Mouse (Mus musculus) forebrain, postnatal 0 days (tissue): ENCODE measurements around the gene Otulin. TPM values are rescaled to one million over a fixed set of nuclear protein-coding genes. Genes with fewer than 3 reads are reported as not detected.
A peak's percentile ranks its signal among the peaks of the same experiment; 100 is the strongest.

Source experiments
- ATAC-seq: fragments of 200-750 bp; cut with Nextera tagmentation; 2 replicates; pipeline ENCODE4 v1.8.0; 2017; ENCODE audit warnings: mild to moderate bottlenecking, moderate library complexity
- DNase-seq: peaks from one replicate; pipeline ENCODE4 v3.0.0-alpha.2; 2015
- H3K27ac ChIP-seq: fragments of 300-500 bp; sonication (generic); 2 replicates; pipeline ENCODE4 v1.5.1; 2014; ENCODE audit warnings: low read depth, mild to moderate bottlenecking, antibody characterized with exemption, low read length, moderate library complexity, mixed read lengths
- H3K27me3 ChIP-seq: fragments of 300-500 bp; sonication (generic); 2 replicates; pipeline ENCODE4 v1.6.1; 2014; ENCODE audit warnings: mild to moderate bottlenecking, low read length, mixed read lengths; ENCODE audit not compliant: insufficient read depth
- H3K36me3 ChIP-seq: fragments of 300-500 bp; sonication (generic); 2 replicates; pipeline ENCODE4 v1.6.1; 2014; ENCODE audit warnings: mild to moderate bottlenecking, moderate library complexity; ENCODE audit not compliant: insufficient read depth
- H3K4me1 ChIP-seq: fragments of 300-500 bp; sonication (generic); 2 replicates; pipeline ENCODE4 v1.6.1; 2014; ENCODE audit warnings: antibody characterized with exemption; ENCODE audit not compliant: insufficient read depth
- H3K4me2 ChIP-seq: fragments of 300-500 bp; sonication (generic); 2 replicates; pipeline ENCODE4 v1.6.1; 2014; ENCODE audit warnings: low read depth, mild to moderate bottlenecking, moderate library complexity
- H3K4me3 ChIP-seq: fragments of 300-500 bp; sonication (generic); 2 replicates; pipeline ENCODE4 v1.5.1; 2014; ENCODE audit warnings: low read depth, low read length, mixed read lengths
- H3K9ac ChIP-seq: fragments of 300-500 bp; sonication (generic); 2 replicates; pipeline ENCODE4 v1.6.1; 2014; ENCODE audit warnings: mild to moderate bottlenecking
- H3K9me3 ChIP-seq: fragments of 300-500 bp; sonication (generic); 2 replicates; pipeline ENCODE4 v1.6.1; 2016; ENCODE audit warnings: low read length
- CTCF ChIP-seq: sonication (generic); IDR thresholded peaks from 2 replicates; pipeline ENCODE4 v1.5.1; 2016; ENCODE audit warnings: antibody characterized with exemption, control low read depth, low read depth
- WGBS: fragments of 180-500 bp; shearing (Covaris S2); extraction: QIAGEN DNeasy Blood & Tissue Kit; methylation state at CpG from one replicate; pipeline ENCODE4 v1.1.7; 2014; 5-methylcytosine and 5-hydroxymethylcytosine counted together
- polyA plus RNA-seq: library from polyadenylated mRNA; unstranded; fragments of >200 nt; fragmentation: Nextera tagmentation; extraction: Ambion mirVana; gene quantifications from 2 replicates; pipeline ENCODE4 v1.2.1, GENCODE M21; 2015
- total RNA-seq: library from RNA; depleted of rRNA; stranded (reverse); fragments of >200 nt; gene quantifications from 2 replicates; pipeline ENCODE4 v1.2.3, GENCODE M21; 2014

Gene Otulin
- total and polyA plus RNA-seq, 2 experiments from 2014 or later, result 25.1 to 27.4 TPM

DNA sequence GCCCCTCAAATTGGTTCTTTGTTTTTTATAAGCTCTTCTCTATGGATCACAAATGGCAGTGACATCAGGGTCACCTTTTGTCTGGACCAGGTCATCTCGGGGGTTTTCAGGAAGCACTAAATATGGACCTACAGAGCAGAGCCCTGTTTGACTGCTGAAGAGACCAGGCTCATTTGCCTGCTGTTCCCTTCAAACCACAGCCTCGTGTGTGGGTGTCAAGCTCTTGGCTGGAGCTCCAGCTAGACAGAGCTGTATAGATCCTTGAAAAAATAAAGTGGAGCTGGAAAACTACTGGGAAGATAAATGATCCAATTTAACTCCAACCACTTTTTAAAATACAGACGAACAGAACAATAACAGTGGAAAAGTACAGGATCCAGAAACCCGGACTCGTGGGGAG is 93.7 kb downstream of the Otulin start:
- no peaks in the 10 kb centered on the region for H3K36me3 ChIP-seq
- H3K9ac ChIP-seq, result 0 out of 2 replicates have a peak overlapping the region, but pooled peaks have one; percentile 6
- no peak overlapping the region for H3K4me3 ChIP-seq
- no peaks in the 10 kb centered on the region for H3K4me1 ChIP-seq
- no peaks in the 10 kb centered on the region for H3K27me3 ChIP-seq
- no peak overlapping the region for H3K4me2 ChIP-seq
- TF ChIP-seq CTCF, result no peak
- no peak overlapping the region for H3K27ac ChIP-seq
- no peaks in the 10 kb centered on the region for H3K9me3 ChIP-seq
- ATAC-seq, result no peak
- DNase-seq, result no peak
- WGBS, result 48% methylated on average over 5 of the region's 5 CpGs

GRCm38 (mm10) chr15:27536186-27536585 is 94.3 kb downstream of the Otulin start:
- TF ChIP-seq CTCF, result no peak
- 75% methylated on average over 7 of the region's 7 CpGs for WGBS
- Histone ChIP-seq H3K4me3 (no peak overlapping the region), H3K9ac (0 out of 2 replicates have a peak overlapping the region, but pooled peaks have one; percentile 6), H3K4me2 (no peak overlapping the region), H3K27ac (no peak overlapping the region), H3K9me3 (no peaks in the 10 kb centered on the region), H3K36me3 (no peaks in the 10 kb centered on the region), H3K4me1 (no peaks in the 10 kb centered on the region), H3K27me3 (no peaks in the 10 kb centered on the region)
- DNase-seq, result peak; percentile 21
- ATAC-seq, result no peak

- DNase-seq, result no peak
- no peak overlapping the region for H3K4me3 ChIP-seq
- no peak for TF ChIP-seq CTCF
- H3K9me3 ChIP-seq, result no peaks in the 10 kb centered on the region
- H3K36me3 ChIP-seq, result no peaks in the 10 kb centered on the region
- 83% methylated on average over 4 of the region's 4 CpGs for WGBS
- no peaks in the 10 kb centered on the region for H3K27me3 ChIP-seq
- no peak for ATAC-seq
- H3K4me1 ChIP-seq, result no peaks in the 10 kb centered on the region
- no peak overlapping the region for H3K27ac ChIP-seq
- no peak overlapping the region for H3K9ac ChIP-seq
- no peak overlapping the region for H3K4me2 ChIP-seq
These were observed 94.8 kb downstream of the Otulin start for GRCm38 (mm10) chr15:27535681-27536080.

- Histone ChIP-seq H3K4me2 (no peak overlapping the region), H3K36me3 (no peaks in the 10 kb centered on the region), H3K27ac (no peak overlapping the region), H3K4me3 (no peak overlapping the region), H3K9ac (no peak overlapping the region), H3K27me3 (no peaks in the 10 kb centered on the region), H3K9me3 (no peaks in the 10 kb centered on the region), H3K4me1 (no peaks in the 10 kb centered on the region)
- ATAC-seq (no peak), DNase-seq (no peak)
- no peak for TF ChIP-seq CTCF
- WGBS, result 72% methylated on average over 3 of the region's 3 CpGs
These were observed 97.5 kb downstream of the Otulin start for GRCm38 (mm10) chr15:27533036-27533435.

DNA sequence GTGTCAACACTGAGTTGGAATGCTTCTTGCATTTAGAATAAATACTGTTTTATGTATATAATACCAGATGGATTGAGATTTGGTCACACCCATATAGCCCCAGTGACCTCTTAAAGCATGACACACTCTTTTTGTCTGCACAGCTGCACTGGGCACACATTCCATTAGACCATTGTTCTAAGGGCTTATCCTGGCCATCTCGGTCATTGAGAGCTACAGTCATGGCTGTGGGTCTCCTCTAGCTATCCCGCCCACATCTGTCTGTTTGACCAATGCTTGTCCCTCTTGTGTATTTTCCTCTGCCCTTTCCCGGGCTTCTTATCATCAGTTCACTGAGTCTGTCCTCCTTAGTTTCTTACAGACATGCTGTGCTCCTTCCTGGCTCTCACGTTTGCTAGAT is 100.5 kb downstream of the Otulin start:
- H3K27me3 ChIP-seq, result no peaks in the 10 kb centered on the region
- WGBS, result 64% methylated on average over 4 of the region's 4 CpGs
- ATAC-seq, result no peak

DNA sequence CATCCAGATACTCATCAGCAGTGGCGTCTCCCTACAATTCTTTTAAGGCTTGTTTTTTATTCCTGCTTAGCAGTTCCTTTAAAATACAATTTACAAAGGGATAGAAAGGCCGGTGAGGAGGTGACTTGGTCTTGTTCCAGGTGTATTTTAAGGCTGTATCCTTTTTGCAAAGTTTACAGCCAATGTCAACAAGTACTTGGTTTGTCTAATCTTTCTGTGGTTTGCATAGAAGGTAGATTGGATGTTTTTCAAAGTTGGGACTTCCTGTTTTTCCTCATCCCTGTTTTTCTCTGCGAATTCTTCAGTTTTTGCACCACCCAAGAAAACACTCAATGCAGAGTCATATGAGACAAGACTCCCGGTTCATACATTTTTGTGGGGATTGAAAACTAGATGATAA is 101.6 kb downstream of the Otulin start:
- no peaks in the 10 kb centered on the region for H3K36me3 ChIP-seq
- H3K4me2 ChIP-seq, result no peak overlapping the region
- H3K4me1 ChIP-seq, result no peaks in the 10 kb centered on the region
- ATAC-seq (no peak), DNase-seq (no peak)
- no peak overlapping the region for H3K27ac ChIP-seq
- H3K4me3 ChIP-seq, result no peak overlapping the region
- H3K27me3 ChIP-seq, result no peaks in the 10 kb centered on the region
- no peak for TF ChIP-seq CTCF
- H3K9me3 ChIP-seq, result no peaks in the 10 kb centered on the region
- WGBS, result 86% methylated on average over 4 of the region's 4 CpGs
- no peak overlapping the region for H3K9ac ChIP-seq

More for the DNA sequence above, 100.5 kb downstream of the Otulin start:
- DNase-seq, result no peak
- no peaks in the 10 kb centered on the region for H3K4me1 ChIP-seq
- H3K4me3 ChIP-seq, result no peak overlapping the region
- TF ChIP-seq CTCF, result no peak
- no peaks in the 10 kb centered on the region for H3K9me3 ChIP-seq
- H3K36me3 ChIP-seq, result no peaks in the 10 kb centered on the region
- H3K9ac ChIP-seq, result no peak overlapping the region
- H3K4me2 ChIP-seq, result no peak overlapping the region
- H3K27ac ChIP-seq, result no peak overlapping the region

- no peak for TF ChIP-seq CTCF
- WGBS, result 78% methylated on average over 12 of the region's 12 CpGs
- H3K9me3 ChIP-seq, result no peaks in the 10 kb centered on the region
- H3K4me3 ChIP-seq, result no peak overlapping the region
- no peak overlapping the region for H3K27ac ChIP-seq
- 0 out of 2 replicates have a peak, but pooled peaks have one; percentile 18 for ATAC-seq
- no peaks in the 10 kb centered on the region for H3K27me3 ChIP-seq
- no peaks in the 10 kb centered on the region for H3K4me1 ChIP-seq
- no peak overlapping the region for H3K9ac ChIP-seq
- H3K4me2 ChIP-seq, result no peak overlapping the region
- no peaks in the 10 kb centered on the region for H3K36me3 ChIP-seq
- no peak for DNase-seq
These were observed 105.1 kb downstream of the Otulin start for GRCm38 (mm10) chr15:27525233-27526005.
